Mouse (Mus musculus): ENCODE results near the gene Mettl8. TPM values are rescaled to one million over a fixed set of nuclear protein-coding genes. Genes with fewer than 3 reads are reported as not detected.

The Mettl8 gene
- polyA plus RNA-seq, 1 experiment from 2014 or later = 3.8 TPM

DNA sequence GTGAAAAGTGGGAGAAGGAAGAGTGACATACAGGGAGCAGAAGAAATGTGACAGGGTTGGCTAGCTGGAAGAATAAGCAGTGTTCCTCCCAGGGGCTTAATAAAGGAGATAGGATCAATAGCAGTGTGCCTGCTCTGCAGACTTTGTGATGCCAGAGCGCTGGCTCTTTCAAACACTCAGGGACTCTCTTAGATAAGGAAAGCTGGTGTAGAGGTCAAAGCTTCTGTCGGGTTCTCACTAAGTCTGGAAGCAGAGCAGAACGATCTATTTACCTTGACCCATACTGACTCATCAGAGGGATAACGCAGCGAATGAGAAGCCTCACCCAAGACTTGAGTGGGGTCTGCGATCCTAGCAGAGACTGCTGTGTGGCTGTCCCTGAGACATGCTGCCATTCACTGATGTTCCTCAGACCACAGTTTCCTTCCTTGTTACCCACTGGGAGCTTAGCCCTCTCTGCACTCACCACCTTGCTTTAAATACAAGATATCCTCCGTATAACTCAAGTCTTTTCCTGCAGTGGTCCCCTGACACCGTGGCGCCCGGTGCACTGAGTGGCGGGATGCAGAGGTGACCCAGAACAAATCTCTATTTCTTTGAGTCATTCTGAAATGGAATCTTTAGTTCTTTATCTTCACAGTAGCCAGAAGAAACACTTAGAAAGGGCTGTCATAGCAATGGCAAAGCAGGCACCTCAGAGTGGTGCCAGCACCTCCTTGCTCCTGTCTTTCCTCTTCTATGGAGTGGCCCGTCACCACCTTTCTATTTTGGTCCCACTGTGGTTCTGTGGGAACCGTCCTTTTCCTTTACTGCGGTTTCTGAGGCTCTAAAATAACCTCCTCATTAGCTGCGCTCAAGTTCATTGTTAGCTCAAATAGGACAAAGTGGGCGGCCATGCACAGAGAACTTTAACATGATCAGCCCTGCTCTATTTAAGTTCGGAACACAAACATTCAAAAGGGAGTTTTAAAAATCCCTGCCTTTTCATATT, 65.9 kb downstream of the Mettl8 start:
- H3K4me3 ChIP-seq (ENCODE audit: low read depth, low read length) = no peak overlapping the region
- H3K27me3 ChIP-seq (ENCODE audit: insufficient read depth, low read length) = no peaks in the 10 kb centered on the region
- H3K4me2 ChIP-seq (ENCODE audit: low read depth, low read length) = peak overlapping the region; percentile 33; the same call in 1 of the 2 replicates
- H3K36me3 ChIP-seq (replicated peaks; ENCODE audit: insufficient read depth, low read length) = no peaks in the 10 kb centered on the region
- ATAC-seq (no peak), DNase-seq (no peak)
- no peaks in the 10 kb centered on the region for H3K9me3 ChIP-seq (ENCODE audit: low read length)
- 27% methylated on average over 17 of the region's 17 CpGs for WGBS (ENCODE audit: insufficient replicate concordance)
- H3K27ac ChIP-seq (ENCODE audit: low read depth) = no peak overlapping the region
- H3K9ac ChIP-seq (replicated peaks) = no peak overlapping the region
- TF ChIP-seq EP300 (IDR thresholded peaks at IDR 0.05; ENCODE audit: low read depth) (no peak), CTCF (IDR thresholded peaks at IDR 0.05; ENCODE audit: low read depth) (no peak)
- H3K4me1 ChIP-seq (ENCODE audit: insufficient read depth) = peaks cover 15% of the 10 kb centered on the region

DNA sequence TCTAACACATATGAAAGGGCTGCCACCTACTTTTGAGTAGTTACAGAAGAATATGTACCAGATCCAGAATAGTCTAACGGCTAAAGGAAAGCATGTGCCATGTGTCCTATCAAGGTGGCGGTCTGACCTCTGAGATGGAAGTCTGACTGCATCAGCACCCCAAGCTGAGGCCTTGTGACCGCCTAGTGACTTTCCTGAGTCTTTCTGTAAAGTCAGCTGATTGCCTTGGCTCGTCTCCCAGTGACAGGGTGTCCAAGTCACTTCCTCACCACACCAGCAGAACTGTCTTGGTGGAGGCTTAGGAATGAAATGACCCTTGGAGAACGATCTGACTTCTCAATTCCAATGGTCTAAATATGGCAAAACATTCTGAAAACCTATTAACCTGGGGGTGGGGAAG, 77.1 kb downstream of the Mettl8 start:
- ATAC-seq = peak; percentile 40; the same call in 1 of the 2 replicates
- 0 out of 2 replicates have a peak, but pooled peaks cover 3% of the 10 kb centered on the region for H3K9me3 ChIP-seq (ENCODE audit: low read length)
- no peak overlapping the region for H3K4me2 ChIP-seq (ENCODE audit: low read depth, low read length)
- H3K4me1 ChIP-seq (ENCODE audit: insufficient read depth) = no peaks in the 10 kb centered on the region
- WGBS (ENCODE audit: insufficient replicate concordance) = 59% methylated on average over 5 of the region's 5 CpGs
- DNase-seq = peak; percentile 29
- H3K9ac ChIP-seq (replicated peaks) = no peak overlapping the region
- TF ChIP-seq CTCF (IDR thresholded peaks at IDR 0.05; ENCODE audit: low read depth) = no peak
- TF ChIP-seq EP300 (IDR thresholded peaks at IDR 0.05; ENCODE audit: low read depth) = no peak
- H3K36me3 ChIP-seq (replicated peaks; ENCODE audit: insufficient read depth, low read length) = no peaks in the 10 kb centered on the region; the same call in 1 of the 2 replicates
- H3K27me3 ChIP-seq (ENCODE audit: insufficient read depth, low read length) = no peaks in the 10 kb centered on the region
- no peak overlapping the region for H3K4me3 ChIP-seq (ENCODE audit: low read depth, low read length)
- H3K27ac ChIP-seq (ENCODE audit: low read depth) = no peak overlapping the region

DNA sequence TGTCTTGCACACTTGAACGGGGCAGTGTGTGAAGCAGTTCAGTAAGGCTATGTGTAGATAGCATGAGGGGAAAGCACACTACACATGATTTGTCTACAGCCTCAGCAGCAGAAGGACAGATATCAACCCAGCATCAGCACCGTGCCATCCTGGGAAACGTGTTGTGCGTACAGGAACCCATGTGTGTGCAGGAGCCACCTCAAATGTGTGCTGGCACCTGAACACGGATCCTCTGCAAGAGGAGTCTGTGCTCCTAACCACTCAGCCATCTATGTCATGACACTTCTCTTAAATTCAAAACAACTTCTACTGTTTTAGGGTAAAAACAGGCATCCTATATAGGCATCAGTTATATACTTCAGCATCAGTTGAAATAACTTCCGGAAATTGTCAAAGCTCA, 80.6 kb downstream of the Mettl8 start:
- Histone ChIP-seq H3K27ac (ENCODE audit: low read depth) (no peak overlapping the region), H3K4me1 (ENCODE audit: insufficient read depth) (no peaks in the 10 kb centered on the region; the same call in 1 of the 2 replicates), H3K36me3 (replicated peaks; ENCODE audit: insufficient read depth, low read length) (0 out of 2 replicates have a peak, but pooled peaks cover 2% of the 10 kb centered on the region), H3K27me3 (ENCODE audit: insufficient read depth, low read length) (no peaks in the 10 kb centered on the region), H3K9me3 (ENCODE audit: low read length) (no peaks in the 10 kb centered on the region), H3K4me2 (ENCODE audit: low read depth, low read length) (no peak overlapping the region), H3K4me3 (ENCODE audit: low read depth, low read length) (no peak overlapping the region), H3K9ac (replicated peaks) (no peak overlapping the region)
- ATAC-seq (no peak), DNase-seq (no peak)
- TF ChIP-seq CTCF (IDR thresholded peaks at IDR 0.05; ENCODE audit: low read depth) (no peak), EP300 (IDR thresholded peaks at IDR 0.05; ENCODE audit: low read depth) (no peak)
- 88% methylated on average over 6 of the region's 6 CpGs for WGBS (ENCODE audit: insufficient replicate concordance)

DNA sequence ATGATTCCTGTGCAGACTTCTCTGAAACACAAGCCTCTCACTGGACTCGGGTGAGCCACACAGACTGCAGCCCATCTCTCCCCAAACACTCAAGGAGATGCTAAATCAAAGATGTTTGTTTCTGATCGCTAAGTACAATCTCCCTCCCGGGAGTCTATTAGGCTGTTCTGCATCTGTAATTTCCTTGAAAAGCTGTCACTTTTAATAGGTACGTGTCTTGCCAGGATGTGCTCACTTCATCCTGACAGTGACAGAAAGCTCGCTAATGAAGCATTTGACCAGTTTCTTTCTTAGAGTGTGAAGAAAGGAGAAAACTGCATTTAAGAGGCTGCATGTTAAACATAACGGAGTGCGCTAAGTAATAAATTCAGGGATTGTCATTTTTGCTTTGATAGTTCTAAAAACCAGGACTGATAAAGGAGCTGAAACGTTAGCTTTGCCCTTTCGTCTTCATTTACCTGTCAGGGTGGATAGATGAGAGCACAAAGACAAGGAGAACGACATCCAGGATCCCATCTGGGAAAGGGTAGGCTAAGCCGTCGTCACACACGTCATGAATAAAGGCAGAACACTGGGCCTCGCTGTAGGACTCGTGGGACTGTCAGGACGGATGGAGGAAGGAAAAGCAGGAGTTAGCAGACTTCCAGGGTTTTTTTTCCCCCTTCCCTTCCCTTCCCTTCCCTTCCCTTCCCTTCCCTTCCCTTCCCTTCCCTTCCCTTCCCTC, 82.4 kb downstream of the Mettl8 start:
- 85% methylated on average over 16 of the region's 16 CpGs for WGBS (ENCODE audit: insufficient replicate concordance)
- Histone ChIP-seq H3K36me3 (replicated peaks; ENCODE audit: insufficient read depth, low read length) (0 out of 2 replicates have a peak, but pooled peaks cover 2% of the 10 kb centered on the region), H3K4me3 (ENCODE audit: low read depth, low read length) (no peak overlapping the region), H3K4me1 (ENCODE audit: insufficient read depth) (no peaks in the 10 kb centered on the region; the same call in 1 of the 2 replicates), H3K27ac (ENCODE audit: low read depth) (no peak overlapping the region), H3K9ac (replicated peaks) (no peak overlapping the region), H3K4me2 (ENCODE audit: low read depth, low read length) (no peak overlapping the region), H3K27me3 (ENCODE audit: insufficient read depth, low read length) (no peaks in the 10 kb centered on the region), H3K9me3 (ENCODE audit: low read length) (no peaks in the 10 kb centered on the region)
- TF ChIP-seq CTCF (IDR thresholded peaks at IDR 0.05; ENCODE audit: low read depth) (no peak), EP300 (IDR thresholded peaks at IDR 0.05; ENCODE audit: low read depth) (no peak)
- ATAC-seq (no peak), DNase-seq (no peak)

DNA sequence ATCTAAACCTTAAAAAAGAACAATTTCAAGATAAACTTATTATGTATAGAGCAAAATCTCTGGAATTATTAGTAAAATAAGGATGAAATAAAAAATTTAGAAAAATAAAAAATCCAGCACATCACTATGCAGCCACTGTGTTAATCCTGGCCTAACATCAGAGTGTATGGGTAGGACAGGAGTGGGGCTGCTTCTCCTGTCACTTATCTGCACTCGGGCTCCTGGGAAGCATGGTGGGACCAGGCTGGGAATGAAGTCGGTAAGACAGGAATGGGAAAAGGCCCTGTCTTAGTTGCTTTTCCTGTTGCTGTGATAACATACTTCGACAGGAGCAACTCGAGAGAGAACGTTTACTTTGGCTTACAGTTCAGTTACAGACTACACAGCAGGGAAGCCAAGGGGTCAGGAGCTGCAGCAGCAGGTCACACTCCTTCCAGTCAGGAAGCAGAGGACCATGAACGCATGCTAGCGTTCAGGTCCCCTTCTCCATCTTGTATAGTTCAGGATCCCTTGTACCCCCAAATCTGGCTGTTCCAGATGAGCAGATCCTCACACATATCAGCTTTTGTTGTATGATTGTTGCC, 85.1 kb downstream of the Mettl8 start:
- Histone ChIP-seq H3K4me1 (ENCODE audit: insufficient read depth) (no peaks in the 10 kb centered on the region; the same call in 1 of the 2 replicates), H3K27ac (ENCODE audit: low read depth) (no peak overlapping the region), H3K36me3 (replicated peaks; ENCODE audit: insufficient read depth, low read length) (0 out of 2 replicates have a peak, but pooled peaks cover 4% of the 10 kb centered on the region), H3K4me2 (ENCODE audit: low read depth, low read length) (no peak overlapping the region), H3K9me3 (ENCODE audit: low read length) (no peaks in the 10 kb centered on the region), H3K9ac (replicated peaks) (no peak overlapping the region), H3K4me3 (ENCODE audit: low read depth, low read length) (no peak overlapping the region), H3K27me3 (ENCODE audit: insufficient read depth, low read length) (no peaks in the 10 kb centered on the region)
- WGBS (ENCODE audit: insufficient replicate concordance) = 56% methylated on average over 7 of the region's 7 CpGs
- DNase-seq = no peak
- no peak for TF ChIP-seq EP300 (IDR thresholded peaks at IDR 0.05; ENCODE audit: low read depth)
- no peak for TF ChIP-seq CTCF (IDR thresholded peaks at IDR 0.05; ENCODE audit: low read depth)
- ATAC-seq = no peak
